Mouse (Mus musculus) CH12.LX (cell line): Measurements from ENCODE around the gene Ncoa3. TPM values are rescaled to one million over a fixed set of nuclear protein-coding genes. Genes with fewer than 3 reads are reported as not detected.
A peak's percentile ranks its signal among the peaks of the same experiment; 100 is the strongest.

ENCODE experiments used
- DNase-seq: peaks from one replicate; pipeline ENCODE4 v3.0.0-alpha.2; 2013; ENCODE audit errors: extremely low read depth
- H3K27ac ChIP-seq: 2 replicates; pipeline ENCODE4 v1.5.1; 2012; ENCODE audit warnings: low read depth, mild to moderate bottlenecking, control low read depth, moderate library complexity; ENCODE audit not compliant: insufficient read depth
- H3K27me3 ChIP-seq: replicated peaks from 2 replicates; pipeline ENCODE3; 2012; ENCODE audit warnings: inconsistent platforms
- H3K36me3 ChIP-seq, 2 experiments: replicated peaks in 1 of 2; 2 replicates each; pipeline versions ENCODE3 to v1.6.1; 2012; ENCODE audit warnings: inconsistent platforms in 1 of 2, low read length in 1 of 2, mild to moderate bottlenecking in 1 of 2, mixed read lengths in 1 of 2, moderate library complexity in 1 of 2; ENCODE audit not compliant: control insufficient read depth in 1 of 2, insufficient read depth in 1 of 2
- H3K4me1 ChIP-seq, 2 experiments: 2 replicates each; pipeline ENCODE4 v1.6.1; 2012; ENCODE audit warnings: inconsistent platforms in 1 of 2, moderate library complexity in 1 of 2; ENCODE audit not compliant: insufficient read depth in 2 of 2, control insufficient read depth in 1 of 2
- H3K4me2 ChIP-seq: 2 replicates; pipeline ENCODE4 v1.6.1; 2012; ENCODE audit warnings: low read depth, mild to moderate bottlenecking, control low read depth; ENCODE audit not compliant: poor library complexity, insufficient read depth, severe bottlenecking
- H3K4me3 ChIP-seq, 3 experiments: fragments of 150-350 bp in 1 of 3; sonication (generic) in 1 of 3; replicated peaks in 1 of 3; 2 replicates each; pipeline versions ENCODE3 to v1.5.1; 2011 to 2012; ENCODE audit warnings: low read depth in 2 of 3, low read length in 2 of 3, mild to moderate bottlenecking in 2 of 3, moderate library complexity in 2 of 3, control low read depth in 1 of 3, improper control_type of control experiment in 1 of 3, inconsistent platforms in 1 of 3, mixed read lengths in 1 of 3; ENCODE audit not compliant: poor library complexity in 1 of 3
- H3K79me2 ChIP-seq: replicated peaks from 2 replicates; pipeline ENCODE4 v1.6.1; 2012; ENCODE audit warnings: mild to moderate bottlenecking, moderate library complexity; ENCODE audit not compliant: control insufficient read depth, poor library complexity, insufficient read depth, severe bottlenecking; ENCODE audit errors: extremely low read depth
- H3K9ac ChIP-seq: 2 replicates; pipeline ENCODE4 v1.6.1; 2012; ENCODE audit warnings: low read depth, mild to moderate bottlenecking, control low read depth, moderate library complexity; ENCODE audit not compliant: insufficient read depth
- H3K9me3 ChIP-seq: replicated peaks from 2 replicates; pipeline ENCODE3; 2012; ENCODE audit warnings: low read length, inconsistent platforms, mixed read lengths
- BHLHE40 ChIP-seq: IDR thresholded peaks from 2 replicates; pipeline ENCODE4 v1.6.1; 2011; ENCODE audit warnings: mild to moderate bottlenecking, low read depth, low read length, improper control_type of control experiment
- CHD1 ChIP-seq: IDR thresholded peaks from 2 replicates; pipeline ENCODE4 v1.6.1; 2012; ENCODE audit warnings: low read depth, low read length, improper control_type of control experiment, inconsistent platforms
- CHD2 ChIP-seq: IDR thresholded peaks from 2 replicates; pipeline ENCODE4 v1.6.1; 2011; ENCODE audit warnings: low read length, improper control_type of control experiment
- CTCF ChIP-seq, 2 experiments: IDR thresholded peaks in 1 of 2; conservative IDR thresholded peaks in 1 of 2; 2 replicates each; pipeline ENCODE4 v1.5.1; 2011 to 2012; ENCODE audit warnings: low read depth in 2 of 2, low read length in 2 of 2, improper control_type of control experiment in 1 of 2, inconsistent platforms in 1 of 2, mild to moderate bottlenecking in 1 of 2, moderate library complexity in 1 of 2
- E2F4 ChIP-seq: IDR thresholded peaks from 2 replicates; pipeline ENCODE4 v1.6.1; 2011; ENCODE audit warnings: low read depth, low read length, improper control_type of control experiment; ENCODE audit not compliant: insufficient replicate concordance
- EP300 ChIP-seq: IDR thresholded peaks from 2 replicates; pipeline ENCODE4 v1.6.1; 2011; ENCODE audit warnings: low read length, improper control_type of control experiment
- ETS1 ChIP-seq: conservative IDR thresholded peaks from 2 replicates; pipeline ENCODE4 v1.6.1; 2012; ENCODE audit warnings: low read depth, mild to moderate bottlenecking, inconsistent platforms, low read length, improper control_type of control experiment, moderate library complexity
- HCFC1 ChIP-seq: IDR thresholded peaks from 2 replicates; pipeline ENCODE4 v1.6.1; 2012; ENCODE audit warnings: low read depth, mild to moderate bottlenecking, inconsistent platforms, low read length, improper control_type of control experiment
- IRF4 ChIP-seq: IDR thresholded peaks from 2 replicates; pipeline ENCODE4 v1.6.1; 2014; ENCODE audit warnings: low read depth, mild to moderate bottlenecking, inconsistent platforms, low read length, improper control_type of control experiment
- JUND ChIP-seq: conservative IDR thresholded peaks from 2 replicates; pipeline ENCODE4 v1.6.1; 2011; ENCODE audit warnings: low read depth, low read length, improper control_type of control experiment
- KAT2A ChIP-seq: IDR thresholded peaks from 2 replicates; pipeline ENCODE4 v1.6.1; 2012; ENCODE audit warnings: low read length, improper control_type of control experiment, inconsistent platforms; ENCODE audit not compliant: insufficient replicate concordance
- MAZ ChIP-seq: IDR thresholded peaks from 2 replicates; pipeline ENCODE4 v1.6.1; 2012; ENCODE audit warnings: low read depth, mild to moderate bottlenecking, inconsistent platforms, low read length, improper control_type of control experiment, moderate library complexity
- MEF2A ChIP-seq: IDR thresholded peaks from 2 replicates; pipeline ENCODE4 v1.6.1; 2014; ENCODE audit warnings: low read depth, mild to moderate bottlenecking, inconsistent platforms, low read length, improper control_type of control experiment, borderline replicate concordance
- MXI1 ChIP-seq: IDR thresholded peaks from 2 replicates; pipeline ENCODE4 v1.6.1; 2011; ENCODE audit warnings: mild to moderate bottlenecking, low read depth, low read length, improper control_type of control experiment
- MYC ChIP-seq: IDR thresholded peaks from 2 replicates; pipeline ENCODE4 v1.6.1; 2011; ENCODE audit warnings: low read depth, mild to moderate bottlenecking, improper control_type of control experiment, low read length
- NELFE ChIP-seq: IDR thresholded peaks from 2 replicates; pipeline ENCODE4 v1.6.1; 2011; ENCODE audit warnings: low read depth, low read length, improper control_type of control experiment
- POLR2A ChIP-seq: IDR thresholded peaks from 2 replicates; pipeline ENCODE4 v1.6.1; 2011; ENCODE audit warnings: low read depth, mild to moderate bottlenecking, improper control_type of control experiment, low read length
- RAD21 ChIP-seq: IDR thresholded peaks from 2 replicates; pipeline ENCODE4 v1.6.1; 2011; ENCODE audit warnings: low read depth, mild to moderate bottlenecking, low read length, improper control_type of control experiment, moderate library complexity
- RCOR1 ChIP-seq: conservative IDR thresholded peaks from 2 replicates; pipeline ENCODE4 v1.6.1; 2012; ENCODE audit warnings: low read depth, mild to moderate bottlenecking, inconsistent platforms, low read length, improper control_type of control experiment
- SIN3A ChIP-seq: IDR thresholded peaks from 2 replicates; pipeline ENCODE4 v1.6.1; 2012; ENCODE audit warnings: low read length, improper control_type of control experiment, inconsistent platforms
- SMC3 ChIP-seq: IDR thresholded peaks from 2 replicates; pipeline ENCODE4 v1.6.1; 2011; ENCODE audit warnings: low read depth, low read length, improper control_type of control experiment
- TBP ChIP-seq: conservative IDR thresholded peaks from 2 replicates; pipeline ENCODE4 v1.6.1; 2011; ENCODE audit warnings: low read depth, low read length, improper control_type of control experiment
- TCF12 ChIP-seq: IDR thresholded peaks from 2 replicates; pipeline ENCODE4 v1.6.1; 2014; ENCODE audit warnings: low read depth, mild to moderate bottlenecking, inconsistent platforms, low read length, improper control_type of control experiment
- USF2 ChIP-seq: conservative IDR thresholded peaks from 2 replicates; pipeline ENCODE4 v1.6.1; 2011; ENCODE audit warnings: low read depth, low read length, improper control_type of control experiment
- ZKSCAN1 ChIP-seq: IDR thresholded peaks from 2 replicates; pipeline ENCODE4 v1.6.1; 2012; ENCODE audit warnings: low read depth, inconsistent platforms, low read length, improper control_type of control experiment, borderline replicate concordance
- ZMIZ1 ChIP-seq: IDR thresholded peaks from 2 replicates; pipeline ENCODE4 v1.6.1; 2012; ENCODE audit warnings: low read depth, mild to moderate bottlenecking, inconsistent platforms, low read length, improper control_type of control experiment
- ZNF384 ChIP-seq: IDR thresholded peaks from 2 replicates; pipeline ENCODE4 v1.6.1; 2012; ENCODE audit warnings: low read depth, low read length, improper control_type of control experiment, inconsistent platforms
- dilution Hi-C: fragments of 300-500 bp; cut with MboI; formaldehyde crosslinking; loops from 2 replicates; pipeline ENCODE4 v1.14.3; 2020; ENCODE audit warnings: low sequenced_read_pairs; ENCODE audit not compliant: extremely low pct_unique_long_range_greater_than_20kb, extremely low pct_ligation_motif_present
- in situ Hi-C: fragments of 300-500 bp; cut with MboI; formaldehyde crosslinking; loops from 3 replicates; pipeline ENCODE4 v1.14.3; 2019; ENCODE audit warnings: low sequenced_read_pairs, low pct_ligation_motif_present, low pct_unique_long_range_greater_than_20kb, mixed read lengths
- polyA plus RNA-seq: library from polyadenylated mRNA; unstranded; fragments of >175 nt; gene quantifications from 2 replicates; pipeline ENCODE4 v1.2.1, GENCODE M21; 2012; ENCODE audit warnings: low read depth; ENCODE audit not compliant: insufficient read length
- total RNA-seq, 2 experiments: library from RNA; depleted of rRNA; stranded (reverse); fragments of 300-350 nt in 1 of 2; fragments of >200 nt in 1 of 2; gene quantifications; 2 replicates each; pipeline ENCODE4 v1.2.3; 2012 to 2014

The Ncoa3 gene
- total and polyA plus RNA-seq, 3 experiments: 13.4 to 21.9 (median 17.1) TPM

DNA sequence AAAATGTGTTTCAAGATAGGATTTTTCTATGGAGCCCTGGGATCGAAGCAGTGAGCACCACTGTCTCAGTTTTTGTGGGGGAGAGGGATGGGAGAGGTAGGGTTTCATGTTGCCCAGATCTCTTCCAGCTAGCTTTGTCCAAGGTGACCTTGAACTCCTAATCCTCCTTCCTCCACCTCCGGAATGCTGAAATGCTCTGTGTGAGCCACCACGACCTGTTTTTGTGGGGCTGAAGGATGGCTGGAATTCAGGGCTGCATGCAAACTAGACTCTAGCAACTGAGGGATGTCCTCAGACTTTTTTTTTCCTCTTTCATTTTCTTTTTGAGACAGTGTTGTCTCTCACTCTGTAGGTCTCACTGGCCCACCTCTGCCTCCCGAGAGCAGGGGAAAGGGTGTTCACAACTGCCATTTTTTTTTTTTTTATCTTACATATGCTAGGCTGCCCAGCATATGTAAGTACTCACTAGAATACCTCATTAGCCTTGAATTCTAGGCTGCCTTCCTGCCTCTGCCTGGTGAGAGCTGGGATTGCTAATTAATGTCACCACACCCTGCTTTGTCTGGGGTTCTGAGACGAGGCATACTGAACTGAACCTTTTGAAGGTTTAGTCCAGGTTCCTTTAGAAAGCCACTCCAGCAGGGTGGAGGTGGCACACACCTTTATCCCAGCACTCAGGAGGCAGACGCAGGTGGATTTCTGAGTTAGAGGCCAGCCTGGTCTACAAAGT, 11.0 kb upstream of the Ncoa3 start:
- Histone ChIP-seq H3K4me2 (peak overlapping the region; percentile 6), H3K27me3 (no peaks in the 10 kb centered on the region), H3K27ac (peak overlapping the region; percentile 65), H3K9me3 (peaks cover 3% of the 10 kb centered on the region), H3K79me2 (no peaks in the 10 kb centered on the region), H3K4me3 (no peak overlapping the region), H3K36me3 (no peaks in the 10 kb centered on the region), H3K9ac (peak overlapping the region; percentile 32; the same call in 1 of the 2 replicates), H3K4me1 (peaks cover 15 to 45% of the 10 kb centered on the region in 2 experiments)
- dilution Hi-C loops: no loop called here
- in situ Hi-C loops: no loop called here
- no peak for DNase-seq
- TF ChIP-seq RAD21: no peak
- TF ChIP-seq SMC3: no peak
- TF ChIP-seq ZNF384: peak; percentile 91
- TF ChIP-seq IRF4: peak; percentile 33; the same call in 1 of the 2 replicates
- TF ChIP-seq MXI1: 0 out of 2 replicates have a peak, but pooled peaks have one; percentile 42
- 0 out of 2 replicates have a peak, but pooled peaks have one; percentile 18 for TF ChIP-seq MEF2A
- peak; percentile 37; the same call in 1 of the 2 replicates for TF ChIP-seq ETS1

DNA sequence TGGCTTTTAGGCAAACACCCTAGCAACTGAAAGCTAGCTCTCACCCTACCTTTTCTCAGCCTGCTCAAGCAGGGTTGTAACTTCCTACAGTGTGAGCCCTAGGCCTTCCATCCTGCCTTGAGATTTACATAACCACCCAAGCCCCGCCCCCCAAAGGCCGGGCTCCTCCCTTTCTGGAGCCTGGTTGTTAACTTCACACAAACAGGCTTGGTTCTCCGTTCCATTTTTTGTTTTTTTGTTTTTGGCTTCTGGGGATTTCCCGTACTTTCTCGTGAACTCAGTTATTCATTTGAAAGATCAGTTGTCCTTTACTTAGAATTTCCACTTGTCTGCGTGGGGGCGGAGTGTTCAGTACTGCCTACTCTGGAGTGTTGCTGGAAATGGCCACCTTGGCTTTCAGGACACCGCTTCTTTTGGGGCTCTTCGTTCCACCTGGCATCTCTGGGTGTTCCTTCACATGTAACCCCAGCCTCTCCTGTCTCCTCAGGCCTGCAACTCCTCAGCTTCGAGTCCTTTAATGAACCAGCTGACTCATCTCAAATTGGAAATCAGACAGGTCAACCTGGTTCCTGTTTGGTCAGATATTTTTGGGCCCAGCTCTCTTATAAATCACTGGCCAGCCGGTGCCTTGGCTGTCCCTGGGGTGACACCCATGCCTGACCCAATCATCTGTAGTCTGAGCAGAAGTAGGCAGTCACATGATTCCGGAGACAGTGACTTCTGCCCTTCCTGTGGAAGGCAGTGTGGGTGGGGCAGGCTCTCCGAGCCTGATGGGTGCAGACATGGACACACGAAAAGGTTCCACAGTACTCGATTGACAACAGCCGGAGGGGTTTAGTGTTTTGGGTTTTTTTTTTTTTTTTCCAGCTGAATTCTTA, 9.7 kb upstream of the Ncoa3 start:
- in situ Hi-C loops: no loop called here
- H3K4me1 ChIP-seq: peaks cover 10 to 36% of the 10 kb centered on the region in 2 experiments
- peaks cover 3% of the 10 kb centered on the region for H3K9me3 ChIP-seq
- H3K9ac ChIP-seq: peak overlapping the region; percentile 73
- H3K36me3 ChIP-seq: no peaks in the 10 kb centered on the region
- H3K4me2 ChIP-seq: peak overlapping the region; percentile 71
- no peaks in the 10 kb centered on the region for H3K27me3 ChIP-seq
- H3K79me2 ChIP-seq: no peaks in the 10 kb centered on the region
- H3K27ac ChIP-seq: peak overlapping the region; percentile 97
- dilution Hi-C loops: no loop called here
- H3K4me3 ChIP-seq: peak overlapping the region; percentile 41 to 46 (median 42)
- peak; percentile 97 for DNase-seq
- TF ChIP-seq RAD21 (no peak; the same call in 1 of the 2 replicates), MYC (peak; percentile 55), TBP (peak; percentile 74), ETS1 (peak; percentile 36), CHD1 (0 out of 2 replicates have a peak, but pooled peaks have one; percentile 82), MEF2A (peak; percentile 68), NELFE (peak; percentile 41), EP300 (peak; percentile 65), USF2 (peak; percentile 75), ZMIZ1 (peak; percentile 22), E2F4 (no peak), JUND (0 out of 2 replicates have a peak, but pooled peaks have one; percentile 19), TCF12 (0 out of 2 replicates have a peak, but pooled peaks have one; percentile 10), MAZ (no peak), ZKSCAN1 (no peak), IRF4 (peak; percentile 14; the same call in 1 of the 2 replicates), BHLHE40 (peak; percentile 74), CHD2 (no peak), SMC3 (no peak), KAT2A (no peak), RCOR1 (no peak), POLR2A (peak; percentile 75), CTCF (conservative IDR thresholded peaks at IDR 0.05 in 1 of 2, IDR thresholded peaks at IDR 0.05 in 1 of 2; ENCODE audit: low read depth in 2 of 2, low read length in 2 of 2) (no peak), MXI1 (peak; percentile 62; the same call in 1 of the 2 replicates), SIN3A (peak; percentile 78), ZNF384 (peak; percentile 88), HCFC1 (peak; percentile 36)
